Mouse (Mus musculus): Measurements from ENCODE around the gene Mbd3. TPM values are rescaled to one million over a fixed set of nuclear protein-coding genes. Genes with fewer than 3 reads are reported as not detected.
A peak's percentile ranks its signal among the peaks of the same experiment; 100 is the strongest.

Mbd3 gene
- total RNA-seq (2015) = 38.8 and 40.6 TPM in 2 replicates
- total RNA-seq (2017) = 39.8 and 40.0 TPM in 2 replicates

GRCm38 (mm10) chr10:80399191-80399972 is at the start of gene Mbd3:
TSS of gene Mbd3 (minus strand) at chr10:80399550.
- ATAC-seq (ENCODE audit: poor library complexity, severe bottlenecking) = peak; percentile 91

GRCm38 (mm10) chr10:80445898-80446601 is 46.7 kb upstream of the Mbd3 start:
- ATAC-seq (ENCODE audit: poor library complexity, severe bottlenecking) = peak; percentile 95

GRCm38 (mm10) chr10:80445052-80445451 is 45.7 kb upstream of the Mbd3 start:
- no peak for ATAC-seq (ENCODE audit: poor library complexity, severe bottlenecking)

- ATAC-seq (ENCODE audit: poor library complexity, severe bottlenecking) = no peak
Observed at GRCm38 (mm10) chr10:80444339-80445045, 45.1 kb upstream of the Mbd3 start.

- ATAC-seq (ENCODE audit: poor library complexity, severe bottlenecking) = no peak
Observed at GRCm38 (mm10) chr10:80443575-80444278, 44.4 kb upstream of the Mbd3 start.

GRCm38 (mm10) chr10:80442989-80443388 is 43.6 kb upstream of the Mbd3 start:
- ATAC-seq (ENCODE audit: poor library complexity, severe bottlenecking) = no peak

- no peak for ATAC-seq (ENCODE audit: poor library complexity, severe bottlenecking)
Observed at GRCm38 (mm10) chr10:80441598-80441997, 42.2 kb upstream of the Mbd3 start.

GRCm38 (mm10) chr10:80440031-80440430 is 40.7 kb upstream of the Mbd3 start:
- ATAC-seq (ENCODE audit: poor library complexity, severe bottlenecking) = no peak

- ATAC-seq (ENCODE audit: poor library complexity, severe bottlenecking) = no peak
Observed at GRCm38 (mm10) chr10:80437973-80438372, 38.6 kb upstream of the Mbd3 start.

GRCm38 (mm10) chr10:80436276-80436675 is 36.9 kb upstream of the Mbd3 start:
- no peak for ATAC-seq (ENCODE audit: poor library complexity, severe bottlenecking)

GRCm38 (mm10) chr10:80435764-80436163 is 36.4 kb upstream of the Mbd3 start:
- no peak for ATAC-seq (ENCODE audit: poor library complexity, severe bottlenecking)

- ATAC-seq (ENCODE audit: poor library complexity, severe bottlenecking) = no peak
Observed at GRCm38 (mm10) chr10:80434823-80435222, 35.5 kb upstream of the Mbd3 start.

GRCm38 (mm10) chr10:80434233-80434592 is 34.9 kb upstream of the Mbd3 start:
- ATAC-seq (ENCODE audit: poor library complexity, severe bottlenecking) = peak; percentile 33

- ATAC-seq (ENCODE audit: poor library complexity, severe bottlenecking) = peak; percentile 93
Observed at GRCm38 (mm10) chr10:80433513-80434232, 34.3 kb upstream of the Mbd3 start, which contains the start of gene Tcf3. TSS of gene Tcf3 (minus strand) at chr10:80433647.

- ATAC-seq (ENCODE audit: poor library complexity, severe bottlenecking) = no peak
Observed at GRCm38 (mm10) chr10:80432936-80433512, 33.7 kb upstream of the Mbd3 start.

- ATAC-seq (ENCODE audit: poor library complexity, severe bottlenecking) = no peak
Observed at GRCm38 (mm10) chr10:80432387-80432785, 33.0 kb upstream of the Mbd3 start.

GRCm38 (mm10) chr10:80431570-80432386 is 32.4 kb upstream of the Mbd3 start:
- ATAC-seq (ENCODE audit: poor library complexity, severe bottlenecking) = no peak

GRCm38 (mm10) chr10:80430375-80430980 is 31.1 kb upstream of the Mbd3 start:
- ATAC-seq (ENCODE audit: poor library complexity, severe bottlenecking) = no peak

- ATAC-seq (ENCODE audit: poor library complexity, severe bottlenecking) = no peak
Observed at GRCm38 (mm10) chr10:80429800-80430199, 30.4 kb upstream of the Mbd3 start.

All from megakaryocyte, adult 5-6 weeks (primary cell).